Mouse (Mus musculus) adrenal gland, adult 18-20 months (tissue): ENCODE data around the gene Dennd1c. TPM values are rescaled to one million over a fixed set of nuclear protein-coding genes. Genes with fewer than 3 reads are reported as not detected.

ENCODE experiments used
- DNase-seq, 2 experiments: peaks; one replicate each; pipeline ENCODE4 v3.0.0; 2021 to 2022; ENCODE audit warnings: low spot score in 2 of 2
- total RNA-seq, 2 experiments: library from RNA; stranded (reverse); gene quantifications; 1 replicate in 1 of 2; 2 replicates in 1 of 2; pipeline ENCODE4 v1.2.3; 2021

Gene Dennd1c
- total RNA-seq, 2 experiments from 2014 or later: 1.3 to 2.3 TPM

DNA sequence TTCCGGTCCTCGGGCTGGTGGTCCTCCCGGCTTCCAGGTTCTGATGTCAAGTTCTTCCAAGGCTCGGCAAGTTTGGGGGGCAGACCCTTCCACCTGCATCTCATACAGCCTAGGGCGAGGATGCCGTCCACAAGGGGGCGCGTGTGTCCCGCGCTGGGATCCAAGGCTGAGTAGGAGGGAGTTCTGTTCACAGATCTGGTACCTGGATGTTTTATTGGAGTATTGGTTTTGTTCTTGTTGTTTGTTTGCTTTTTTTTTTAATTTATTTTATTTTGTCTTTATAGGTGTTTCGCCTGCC lies 18.3 kb upstream of the Dennd1c start:
- peak; percentile 90 to 91 for DNase-seq

GRCm38 (mm10) chr17:57095855-57096622 lies 17.7 kb upstream of the Dennd1c start:
- no peak for DNase-seq

- no peak for DNase-seq
Observed at GRCm38 (mm10) chr17:57094222-57094621, 15.9 kb upstream of the Dennd1c start.

- DNase-seq: no peak
Observed at GRCm38 (mm10) chr17:57087049-57087832, 8.9 kb upstream of the Dennd1c start, which contains the start of gene Tubb4a. TSS of gene Tubb4a (minus strand) at chr17:57087782.

DNA sequence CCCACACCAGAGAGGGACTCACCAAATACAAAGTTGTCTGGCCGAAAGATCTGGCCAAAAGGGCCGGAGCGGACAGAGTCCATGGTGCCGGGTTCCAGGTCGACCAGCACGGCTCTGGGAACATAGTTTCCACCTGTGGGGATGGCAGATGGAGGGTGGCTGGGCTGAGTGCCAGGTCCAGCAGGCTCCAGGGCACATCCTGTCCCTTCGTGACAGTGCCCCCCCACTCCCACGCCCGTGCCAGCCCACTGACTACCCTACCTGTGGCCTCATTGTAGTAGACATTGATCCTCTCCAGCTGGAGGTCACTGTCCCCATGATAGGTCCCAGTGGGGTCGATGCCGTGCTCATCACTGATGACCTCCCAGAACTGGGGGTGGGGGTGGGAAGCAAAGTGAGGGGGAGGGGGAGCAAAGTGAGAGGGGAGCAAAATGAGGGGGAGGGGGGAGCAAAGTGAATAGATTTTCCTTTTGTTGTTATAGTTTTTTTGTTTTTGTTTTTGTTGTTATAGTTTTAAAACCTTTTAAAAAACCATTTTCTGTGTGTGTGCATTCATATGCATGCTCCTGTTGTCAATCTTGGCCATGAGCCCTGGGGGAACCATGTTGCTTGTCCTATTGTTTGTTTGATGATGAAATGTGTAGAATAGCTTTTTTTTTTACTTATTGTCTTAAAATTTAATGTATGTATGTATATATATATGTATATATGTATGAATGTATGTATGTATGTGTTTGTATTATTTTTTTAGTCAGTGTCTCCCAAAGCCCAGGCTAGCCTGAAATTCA lies 7.8 kb upstream of the Dennd1c start:
- DNase-seq: no peak

DNA sequence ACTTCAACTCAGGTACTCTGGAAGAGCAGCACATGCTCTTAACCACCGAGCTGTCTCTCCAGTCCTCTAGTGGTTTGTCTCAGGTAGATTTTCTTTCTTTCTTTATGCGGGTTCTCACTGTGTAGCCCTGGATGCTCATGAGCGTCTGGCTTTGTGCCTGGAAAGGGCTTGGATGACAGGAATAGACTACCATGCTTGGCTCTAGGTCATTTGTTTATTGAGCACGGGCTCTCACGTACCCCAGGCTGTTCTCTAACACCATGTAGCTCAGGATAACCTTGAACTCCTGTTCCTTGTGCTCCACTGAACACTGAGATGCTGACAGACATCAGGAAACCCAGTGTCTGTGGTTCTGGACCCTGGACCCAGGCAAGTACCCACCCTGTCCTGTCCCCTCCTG lies 4.2 kb upstream of the Dennd1c start:
- no peak for DNase-seq

DNA sequence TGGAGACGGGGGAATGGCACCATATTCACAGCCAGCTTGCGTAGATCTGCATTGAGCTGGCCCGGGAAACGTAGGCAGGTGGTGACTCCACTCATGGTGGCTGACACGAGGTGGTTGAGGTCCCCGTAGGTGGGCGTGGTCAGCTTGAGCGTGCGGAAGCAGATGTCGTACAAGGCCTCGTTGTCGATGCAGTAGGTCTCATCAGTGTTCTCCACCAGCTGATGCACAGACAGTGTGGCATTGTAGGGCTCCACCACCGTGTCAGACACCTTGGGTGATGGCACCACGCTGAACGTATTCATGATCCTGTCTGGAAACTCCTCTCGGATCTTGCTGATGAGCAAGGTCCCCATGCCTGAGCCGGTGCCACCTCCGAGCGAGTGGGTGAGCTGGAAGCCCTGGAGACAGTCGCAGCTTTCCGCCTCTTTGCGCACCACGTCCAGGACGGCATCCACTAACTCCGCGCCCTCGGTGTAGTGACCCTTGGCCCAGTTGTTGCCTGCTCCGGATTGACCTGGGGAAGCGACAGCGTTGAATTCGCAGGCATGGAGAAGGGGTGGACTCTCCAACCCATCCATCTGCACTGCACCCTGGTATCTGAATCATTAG lies 3.0 kb upstream of the Dennd1c start:
- DNase-seq: no peak

DNA sequence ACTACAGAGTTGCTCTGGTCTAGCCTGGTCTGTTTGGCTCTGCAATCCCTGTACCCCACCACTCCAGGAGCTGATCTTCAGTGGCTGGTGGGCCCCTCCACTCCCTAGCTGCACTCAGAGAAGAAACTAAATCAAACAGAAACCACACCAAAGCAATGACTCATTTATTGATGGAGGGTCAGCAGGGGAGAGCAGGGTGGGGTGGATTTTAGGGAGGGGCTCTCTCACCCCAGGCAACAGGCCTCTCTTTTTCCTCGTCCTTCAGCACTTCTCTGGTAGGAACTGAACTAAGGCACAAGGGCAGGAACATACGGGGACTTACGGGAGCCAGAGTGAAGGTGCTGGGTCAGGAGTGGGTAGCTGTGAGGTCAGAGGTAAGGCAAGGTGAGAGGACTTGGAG lies 1.6 kb upstream of the Dennd1c start:
- DNase-seq: no peak

GRCm38 (mm10) chr17:57076916-57077315 lies 1.4 kb downstream of the Dennd1c start:
- no peak for DNase-seq

GRCm38 (mm10) chr17:57070699-57071098 lies 7.6 kb downstream of the Dennd1c start:
- no peak for DNase-seq

DNA sequence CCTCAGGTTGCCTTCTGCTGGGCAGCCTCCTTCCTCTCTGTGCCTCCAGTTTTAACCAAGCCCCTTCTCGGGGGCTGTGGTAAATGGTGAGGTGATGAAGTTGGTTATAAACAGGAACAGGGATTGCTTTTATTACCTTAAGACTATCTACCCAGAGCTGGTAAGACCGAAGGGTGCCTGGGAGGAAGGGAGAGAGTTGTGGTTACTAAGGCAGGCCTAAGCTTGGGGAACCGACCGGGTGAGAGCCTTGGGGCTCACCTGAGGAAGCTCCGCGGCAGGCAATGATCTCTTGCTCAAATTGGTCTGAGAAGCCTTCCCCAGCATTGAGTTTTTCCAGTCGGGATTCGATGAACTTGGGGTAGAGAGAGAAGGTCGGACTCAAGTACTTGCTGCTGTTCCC lies 8.0 kb downstream of the Dennd1c start:
- no peak for DNase-seq

DNA sequence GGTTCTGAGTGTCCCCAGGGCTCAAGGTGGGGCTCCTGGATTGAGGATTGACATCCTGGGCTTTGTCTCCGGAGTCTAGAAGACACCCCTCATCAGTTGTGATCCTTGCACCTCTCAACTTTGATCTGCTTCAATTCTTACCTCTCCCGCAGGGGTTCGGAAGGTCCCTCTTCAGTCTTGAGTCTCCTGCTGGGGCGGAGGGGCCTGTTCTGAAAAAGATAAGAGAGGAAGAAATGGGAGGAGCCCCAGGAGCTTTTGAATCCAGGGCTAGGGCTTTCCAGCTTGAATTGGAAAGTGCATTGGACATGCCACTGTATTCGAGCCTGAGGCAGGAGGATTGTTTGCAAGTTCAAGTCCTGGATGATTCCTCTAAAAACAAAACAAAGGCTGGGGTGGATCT lies 11.4 kb downstream of the Dennd1c start:
- no peak for DNase-seq

- no peak for DNase-seq
Observed at GRCm38 (mm10) chr17:57063031-57063430, 15.3 kb downstream of the Dennd1c start.

GRCm38 (mm10) chr17:57062548-57062947 lies 15.8 kb downstream of the Dennd1c start:
- DNase-seq: peak in 1 of 2 experiments; percentile 9

GRCm38 (mm10) chr17:57062011-57062521 lies 16.2 kb downstream of the Dennd1c start:
- DNase-seq: peak in 1 of 2 experiments; percentile 33

DNA sequence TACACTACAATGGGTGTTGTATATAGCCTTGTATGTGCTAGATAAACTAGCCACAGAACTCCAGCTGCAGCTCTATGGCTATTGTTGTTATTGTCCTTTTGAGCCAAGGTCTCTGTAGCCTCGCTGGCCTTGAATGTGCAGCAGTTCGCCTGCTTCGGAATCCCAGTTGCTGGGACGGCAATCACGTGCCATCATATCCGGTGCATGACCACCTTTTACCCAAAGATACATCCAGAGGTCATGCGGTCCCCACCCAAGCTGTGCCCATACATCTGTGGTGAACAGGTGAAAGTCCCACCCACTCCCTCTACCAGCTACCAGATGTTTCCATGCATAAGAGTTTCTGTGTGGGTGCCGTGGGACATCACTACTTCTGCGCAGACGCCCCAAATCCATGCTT lies 17.2 kb downstream of the Dennd1c start:
- peak in 1 of 2 experiments; percentile 32 for DNase-seq

DNA sequence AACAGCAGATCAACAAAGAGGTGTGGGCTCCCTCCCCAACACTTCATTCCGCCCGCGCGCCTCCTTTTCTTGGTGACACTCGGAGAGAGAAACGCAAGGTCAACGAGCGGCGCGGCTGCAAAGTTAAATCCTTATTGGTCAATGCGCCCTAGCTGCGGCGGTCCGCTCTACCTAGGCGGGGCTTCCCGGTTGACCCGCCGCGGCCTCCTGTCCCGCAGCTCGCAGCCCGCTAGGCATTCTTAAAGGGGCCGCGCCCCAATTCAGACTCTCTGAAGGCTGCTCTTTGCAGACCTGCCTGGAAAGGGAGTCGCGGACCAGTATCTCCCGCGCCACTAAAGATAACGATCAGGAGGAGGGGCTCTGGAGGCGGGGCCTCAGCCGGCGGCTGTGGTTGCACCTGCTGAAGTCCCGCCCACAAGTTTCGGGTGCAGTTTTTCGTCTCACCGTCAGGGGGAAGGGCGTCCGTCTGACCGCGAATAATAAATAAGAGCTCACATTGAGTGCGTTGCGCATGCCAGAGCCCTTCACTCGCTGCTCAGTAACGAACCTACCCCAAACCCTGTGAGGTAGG lies 18.0 kb downstream of the Dennd1c start:
- peak; percentile 89 to 91 for DNase-seq

DNA sequence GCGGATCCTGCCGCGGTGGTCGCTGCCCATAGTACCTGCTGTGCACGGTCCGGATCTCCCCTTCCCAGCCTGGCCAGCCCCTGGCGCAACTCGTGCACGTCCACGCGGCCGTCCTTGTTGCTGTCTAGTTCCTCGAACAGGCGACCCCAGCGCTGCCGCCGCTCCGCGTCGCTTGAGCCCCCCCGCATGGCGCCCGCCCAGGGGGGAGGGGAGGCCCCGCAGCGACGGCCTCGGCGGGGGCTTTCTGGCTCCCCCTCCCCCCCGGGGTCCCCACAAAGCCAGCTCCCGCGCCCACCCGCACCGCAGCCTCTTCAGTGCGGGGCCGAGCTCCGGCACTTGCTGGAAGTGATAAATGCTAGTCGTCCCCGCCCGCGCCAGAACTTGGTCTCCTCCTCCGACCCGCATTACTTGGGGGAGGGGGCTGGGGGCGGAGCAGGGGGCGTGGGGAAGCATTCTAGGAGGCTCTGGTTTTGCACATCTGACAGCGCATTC lies 18.8 kb downstream of the Dennd1c start, which contains the start of gene Slc25a23:
TSS of gene Slc25a23 (minus strand) at position 378 of the 492 bp plus-strand sequence.
- peak; percentile 50 to 58 for DNase-seq

DNA sequence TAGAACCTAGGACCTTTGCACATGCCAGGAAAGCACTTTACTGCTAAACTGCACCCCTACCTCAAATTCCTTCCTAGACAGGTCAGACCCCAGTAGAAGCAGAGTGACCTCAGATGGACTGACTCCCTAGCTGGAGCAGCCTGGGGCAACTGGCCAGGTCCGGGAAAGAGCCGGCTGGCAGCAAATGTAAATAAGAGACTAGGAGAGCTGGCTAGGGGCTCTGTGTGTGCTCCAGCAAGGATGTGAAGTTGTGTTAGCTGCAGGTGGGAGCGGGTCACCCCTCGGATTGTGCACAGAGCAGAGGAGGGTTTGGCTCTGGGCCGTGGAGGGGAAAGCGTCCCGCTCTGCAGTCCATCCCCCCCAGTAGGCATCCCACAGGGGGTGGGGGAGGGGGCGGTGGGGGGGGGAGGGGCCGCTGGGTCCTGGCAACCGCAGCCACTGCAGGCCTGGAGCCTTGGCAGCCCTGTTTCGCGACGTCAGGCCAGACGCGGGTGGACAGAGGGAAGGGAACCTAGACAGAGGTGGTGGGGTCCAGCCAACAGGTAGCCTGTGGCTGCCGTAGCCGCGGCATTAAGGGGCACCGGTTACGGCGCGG lies 19.3 kb downstream of the Dennd1c start, which contains the start of gene Crb3:
TSS of gene Crb3 (plus strand) at position 215 of the 595 bp plus-strand sequence.
- DNase-seq: peak; percentile 5 to 31

DNA sequence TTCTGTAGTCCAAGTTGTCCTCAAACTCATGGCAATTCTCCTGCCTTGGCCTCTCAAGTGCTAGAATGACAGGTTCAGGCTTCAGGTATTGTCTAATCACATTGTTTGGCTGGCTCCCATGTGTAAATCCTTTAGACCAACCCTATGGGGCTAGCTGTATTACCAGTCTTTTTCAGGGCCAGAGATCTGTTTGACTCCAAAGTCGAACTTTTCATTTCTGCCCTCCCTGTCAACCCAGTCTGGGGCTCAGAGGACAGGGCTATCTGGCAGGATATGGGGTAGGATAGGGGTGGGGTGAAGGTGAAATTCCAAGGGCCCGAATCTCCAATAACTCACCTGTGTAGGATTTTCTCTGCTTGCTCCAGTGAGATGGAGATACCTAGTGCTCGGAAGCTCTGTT lies 22.1 kb downstream of the Dennd1c start:
- DNase-seq: no peak
